Mouse (Mus musculus): ENCODE data around the gene P2rx1. TPM values are rescaled to one million over a fixed set of nuclear protein-coding genes. Genes with fewer than 3 reads are reported as not detected.

P2rx1 gene
- polyA plus RNA-seq, 1 experiment from 2014 or later = 30.6 TPM

GRCm38 (mm10) chr11:72997529-72998326, 1.2 kb upstream of the P2rx1 start:
- 57% methylated on average over 13 of the region's 13 CpGs for WGBS
- Histone ChIP-seq H3K27ac (ENCODE audit: low read length) (no peak overlapping the region), H3K9me3 (replicated peaks; ENCODE audit: control insufficient read depth, low read length) (no peaks in the 10 kb centered on the region), H3K36me3 (ENCODE audit: control insufficient read depth, insufficient read depth, low read length) (no peaks in the 10 kb centered on the region), H3K4me1 (ENCODE audit: control insufficient read depth, insufficient read depth, low read length) (peaks cover 7% of the 10 kb centered on the region), H3K9ac (ENCODE audit: low read length) (no peak overlapping the region), H3K4me3 (replicated peaks; ENCODE audit: low read length) (no peak overlapping the region), H3K4me2 (ENCODE audit: low read depth, low read length) (no peak overlapping the region), H3K27me3 (ENCODE audit: control insufficient read depth, insufficient read depth, low read length) (no peaks in the 10 kb centered on the region)
- no peak for ATAC-seq (ENCODE audit: insufficient read depth, low FRiP score)

- Histone ChIP-seq H3K36me3 (ENCODE audit: control insufficient read depth, insufficient read depth, low read length) (no peaks in the 10 kb centered on the region), H3K4me2 (ENCODE audit: low read depth, low read length) (no peak overlapping the region), H3K27ac (ENCODE audit: low read length) (no peak overlapping the region), H3K27me3 (ENCODE audit: control insufficient read depth, insufficient read depth, low read length) (no peaks in the 10 kb centered on the region), H3K9ac (ENCODE audit: low read length) (no peak overlapping the region), H3K4me1 (ENCODE audit: control insufficient read depth, insufficient read depth, low read length) (peaks cover 7% of the 10 kb centered on the region), H3K4me3 (replicated peaks; ENCODE audit: low read length) (no peak overlapping the region), H3K9me3 (replicated peaks; ENCODE audit: control insufficient read depth, low read length) (no peaks in the 10 kb centered on the region; the same call in 1 of the 2 replicates)
- peak; percentile 41; the same call in 1 of the 2 replicates for ATAC-seq (ENCODE audit: insufficient read depth, low FRiP score)
- WGBS = 11% methylated on average over 6 of the region's 6 CpGs
Observed at GRCm38 (mm10) chr11:73001029-73001428, 2.1 kb downstream of the P2rx1 start.

GRCm38 (mm10) chr11:73006377-73006776, 7.5 kb downstream of the P2rx1 start:
- no peaks in the 10 kb centered on the region; the same call in 1 of the 2 replicates for H3K9me3 ChIP-seq (replicated peaks; ENCODE audit: control insufficient read depth, low read length)
- no peak overlapping the region for H3K4me2 ChIP-seq (ENCODE audit: low read depth, low read length)
- H3K9ac ChIP-seq (ENCODE audit: low read length) = peak overlapping the region; percentile 18; the same call in 1 of the 2 replicates
- no peaks in the 10 kb centered on the region for H3K36me3 ChIP-seq (ENCODE audit: control insufficient read depth, insufficient read depth, low read length)
- H3K4me1 ChIP-seq (ENCODE audit: control insufficient read depth, insufficient read depth, low read length) = 0 out of 2 replicates have a peak, but pooled peaks cover 4% of the 10 kb centered on the region
- 2% methylated on average over 2 of the region's 2 CpGs for WGBS
- H3K27me3 ChIP-seq (ENCODE audit: control insufficient read depth, insufficient read depth, low read length) = no peaks in the 10 kb centered on the region; the same call in 1 of the 2 replicates
- H3K27ac ChIP-seq (ENCODE audit: low read length) = no peak overlapping the region
- peak; percentile 72; the same call in 1 of the 2 replicates for ATAC-seq (ENCODE audit: insufficient read depth, low FRiP score)
- no peak overlapping the region for H3K4me3 ChIP-seq (replicated peaks; ENCODE audit: low read length)

- 69% methylated on average over 3 of the region's 3 CpGs for WGBS
- Histone ChIP-seq H3K36me3 (ENCODE audit: control insufficient read depth, insufficient read depth, low read length) (no peaks in the 10 kb centered on the region), H3K4me1 (ENCODE audit: control insufficient read depth, insufficient read depth, low read length) (0 out of 2 replicates have a peak, but pooled peaks cover 4% of the 10 kb centered on the region), H3K4me3 (replicated peaks; ENCODE audit: low read length) (no peak overlapping the region), H3K27me3 (ENCODE audit: control insufficient read depth, insufficient read depth, low read length) (no peaks in the 10 kb centered on the region; the same call in 1 of the 2 replicates), H3K9ac (ENCODE audit: low read length) (no peak overlapping the region), H3K27ac (ENCODE audit: low read length) (no peak overlapping the region), H3K9me3 (replicated peaks; ENCODE audit: control insufficient read depth, low read length) (no peaks in the 10 kb centered on the region; the same call in 1 of the 2 replicates), H3K4me2 (ENCODE audit: low read depth, low read length) (no peak overlapping the region)
- ATAC-seq (ENCODE audit: insufficient read depth, low FRiP score) = no peak
Observed at GRCm38 (mm10) chr11:73007113-73007512, 8.2 kb downstream of the P2rx1 start.

- H3K9me3 ChIP-seq (replicated peaks; ENCODE audit: control insufficient read depth, low read length) = no peaks in the 10 kb centered on the region; the same call in 1 of the 2 replicates
- 0 out of 2 replicates have a peak, but pooled peaks have one; percentile 45 for ATAC-seq (ENCODE audit: insufficient read depth, low FRiP score)
Observed at GRCm38 (mm10) chr11:73007698-73008481, 9.0 kb downstream of the P2rx1 start.

GRCm38 (mm10) chr11:73008826-73009225, 9.9 kb downstream of the P2rx1 start:
- no peak overlapping the region for H3K27ac ChIP-seq (ENCODE audit: low read length)
- no peak overlapping the region for H3K4me2 ChIP-seq (ENCODE audit: low read depth, low read length)
- WGBS = 63% methylated on average over 2 of the region's 2 CpGs
- no peaks in the 10 kb centered on the region; the same call in 1 of the 2 replicates for H3K9me3 ChIP-seq (replicated peaks; ENCODE audit: control insufficient read depth, low read length)
- no peaks in the 10 kb centered on the region for H3K36me3 ChIP-seq (ENCODE audit: control insufficient read depth, insufficient read depth, low read length)
- 0 out of 2 replicates have a peak, but pooled peaks cover 4% of the 10 kb centered on the region for H3K4me1 ChIP-seq (ENCODE audit: control insufficient read depth, insufficient read depth, low read length)
- ATAC-seq (ENCODE audit: insufficient read depth, low FRiP score) = no peak
- no peaks in the 10 kb centered on the region; the same call in 1 of the 2 replicates for H3K27me3 ChIP-seq (ENCODE audit: control insufficient read depth, insufficient read depth, low read length)
- no peak overlapping the region for H3K9ac ChIP-seq (ENCODE audit: low read length)
- H3K4me3 ChIP-seq (replicated peaks; ENCODE audit: low read length) = no peak overlapping the region

More at GRCm38 (mm10) chr11:73007698-73008481, 9.0 kb downstream of the P2rx1 start:
- Histone ChIP-seq H3K4me3 (replicated peaks; ENCODE audit: low read length) (no peak overlapping the region), H3K27ac (ENCODE audit: low read length) (no peak overlapping the region), H3K27me3 (ENCODE audit: control insufficient read depth, insufficient read depth, low read length) (no peaks in the 10 kb centered on the region; the same call in 1 of the 2 replicates), H3K9ac (ENCODE audit: low read length) (no peak overlapping the region), H3K4me2 (ENCODE audit: low read depth, low read length) (no peak overlapping the region), H3K36me3 (ENCODE audit: control insufficient read depth, insufficient read depth, low read length) (no peaks in the 10 kb centered on the region), H3K4me1 (ENCODE audit: control insufficient read depth, insufficient read depth, low read length) (0 out of 2 replicates have a peak, but pooled peaks cover 4% of the 10 kb centered on the region)
- 57% methylated on average over 11 of the region's 11 CpGs for WGBS

- 52% methylated on average over 13 of the region's 13 CpGs for WGBS
- no peak overlapping the region; the same call in 1 of the 2 replicates for H3K9ac ChIP-seq (ENCODE audit: low read length)
- no peak overlapping the region for H3K27ac ChIP-seq (ENCODE audit: low read length)
- ATAC-seq (ENCODE audit: insufficient read depth, low FRiP score) = no peak
- no peaks in the 10 kb centered on the region; the same call in 1 of the 2 replicates for H3K27me3 ChIP-seq (ENCODE audit: control insufficient read depth, insufficient read depth, low read length)
- peaks cover 4% of the 10 kb centered on the region for H3K4me1 ChIP-seq (ENCODE audit: control insufficient read depth, insufficient read depth, low read length)
- no peak overlapping the region for H3K4me2 ChIP-seq (ENCODE audit: low read depth, low read length)
- no peak overlapping the region; the same call in 1 of the 2 replicates for H3K4me3 ChIP-seq (replicated peaks; ENCODE audit: low read length)
- no peaks in the 10 kb centered on the region for H3K9me3 ChIP-seq (replicated peaks; ENCODE audit: control insufficient read depth, low read length)
- no peaks in the 10 kb centered on the region for H3K36me3 ChIP-seq (ENCODE audit: control insufficient read depth, insufficient read depth, low read length)
Observed at GRCm38 (mm10) chr11:73009531-73010274, 10.8 kb downstream of the P2rx1 start.

GRCm38 (mm10) chr11:73013981-73014380, 15.1 kb downstream of the P2rx1 start:
- no peak overlapping the region for H3K27ac ChIP-seq (ENCODE audit: low read length)
- H3K27me3 ChIP-seq (ENCODE audit: control insufficient read depth, insufficient read depth, low read length) = peaks cover 2% of the 10 kb centered on the region; the same call in 1 of the 2 replicates
- peaks cover 16% of the 10 kb centered on the region for H3K4me1 ChIP-seq (ENCODE audit: control insufficient read depth, insufficient read depth, low read length)
- no peak for ATAC-seq (ENCODE audit: insufficient read depth, low FRiP score)
- 74% methylated on average over 5 of the region's 5 CpGs for WGBS
- H3K4me3 ChIP-seq (replicated peaks; ENCODE audit: low read length) = no peak overlapping the region
- no peak overlapping the region for H3K9ac ChIP-seq (ENCODE audit: low read length)
- no peaks in the 10 kb centered on the region for H3K36me3 ChIP-seq (ENCODE audit: control insufficient read depth, insufficient read depth, low read length)
- H3K4me2 ChIP-seq (ENCODE audit: low read depth, low read length) = no peak overlapping the region
- H3K9me3 ChIP-seq (replicated peaks; ENCODE audit: control insufficient read depth, low read length) = no peaks in the 10 kb centered on the region

Data from stomach, embryonic 16.5 days (tissue).